Mouse (Mus musculus) left cerebral cortex, adult 18-20 months (tissue): Measurements from ENCODE around the gene Slc39a11. TPM values are rescaled to one million over a fixed set of nuclear protein-coding genes. Genes with fewer than 3 reads are reported as not detected.

ENCODE experiments used
- DNase-seq, 2 experiments: peaks; one replicate each; pipeline ENCODE4 v3.0.0; 2021 to 2022; ENCODE audit warnings: low spot score in 2 of 2, mixed read lengths in 1 of 2
- total RNA-seq, 2 experiments: library from RNA; stranded (reverse); gene quantifications; 2 replicates each; pipeline ENCODE4 v1.2.3; 2021

Slc39a11 gene
- total RNA-seq, 2 experiments from 2014 or later: 13.9 to 15.3 TPM

GRCm38 (mm10) chr11:113471936-113472335 is 177.9 kb downstream of the Slc39a11 start:
- no peak for DNase-seq

- DNase-seq: peak; percentile 19 to 28
These were observed 179.7 kb downstream of the Slc39a11 start for GRCm38 (mm10) chr11:113469919-113470785.

- DNase-seq: no peak
These were observed 181.9 kb downstream of the Slc39a11 start for GRCm38 (mm10) chr11:113468016-113468415.

GRCm38 (mm10) chr11:113467313-113467811 is 182.5 kb downstream of the Slc39a11 start:
- no peak for DNase-seq

GRCm38 (mm10) chr11:113460118-113460517 is 189.8 kb downstream of the Slc39a11 start:
- DNase-seq: no peak

GRCm38 (mm10) chr11:113458582-113459210 is 191.2 kb downstream of the Slc39a11 start:
- no peak for DNase-seq

DNA sequence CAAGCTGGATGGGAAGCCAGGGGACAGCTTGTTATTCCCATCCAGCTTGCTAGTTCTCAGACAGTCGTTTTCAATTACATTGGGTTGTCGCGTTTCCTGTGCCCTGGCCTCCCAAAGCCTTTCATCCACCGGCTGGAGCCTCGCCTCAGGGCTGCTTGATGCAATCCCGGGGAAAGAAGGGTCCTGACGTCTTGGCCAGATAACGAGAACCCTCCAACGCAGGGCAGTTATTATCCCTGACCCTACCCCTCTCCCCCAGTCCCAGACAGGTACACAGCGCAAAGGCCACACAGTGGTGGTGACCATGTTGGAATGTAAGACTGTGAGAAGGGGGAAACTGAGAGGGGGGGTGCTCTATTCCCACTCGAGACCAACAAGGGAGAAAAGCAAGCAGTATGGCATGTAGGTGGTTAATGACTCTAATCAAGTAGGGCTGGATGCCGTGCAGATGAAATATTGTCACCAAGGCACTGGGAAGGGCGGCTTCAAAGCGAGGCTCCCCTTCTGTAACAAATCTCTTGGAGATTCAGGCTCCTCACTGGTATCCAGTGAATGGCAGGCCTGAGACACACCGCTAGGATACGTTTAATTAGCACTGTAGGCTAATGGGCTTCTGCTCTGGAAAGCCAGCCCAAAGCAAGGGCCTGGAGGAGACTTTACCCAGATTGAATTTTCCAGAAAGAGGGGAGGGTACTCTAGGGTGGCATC is 196.9 kb downstream of the Slc39a11 start:
- DNase-seq: no peak

- DNase-seq: no peak
These were observed 198.6 kb downstream of the Slc39a11 start for GRCm38 (mm10) chr11:113451301-113451700.

GRCm38 (mm10) chr11:113450665-113451064 is 199.2 kb downstream of the Slc39a11 start:
- DNase-seq: no peak

DNA sequence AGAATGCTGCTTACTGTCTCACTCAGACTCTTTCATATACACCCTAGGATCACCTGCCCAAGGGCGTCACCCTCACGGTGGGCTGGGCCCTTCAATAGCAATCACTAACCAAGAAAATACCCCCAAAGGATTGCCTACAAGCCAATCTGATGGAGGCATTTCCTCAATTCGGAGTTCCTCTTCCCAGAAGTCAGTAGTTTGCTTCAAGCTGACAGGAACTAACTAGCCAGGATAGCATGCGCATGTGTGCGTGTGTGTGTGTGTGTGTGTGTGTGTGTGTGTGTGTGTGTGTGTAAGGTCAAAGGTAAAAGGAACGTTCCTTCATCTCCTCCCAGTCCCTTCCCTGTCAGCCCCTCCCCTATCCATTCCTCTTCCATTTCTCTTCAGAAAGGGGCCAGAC is 199.9 kb downstream of the Slc39a11 start:
- no peak for DNase-seq

DNA sequence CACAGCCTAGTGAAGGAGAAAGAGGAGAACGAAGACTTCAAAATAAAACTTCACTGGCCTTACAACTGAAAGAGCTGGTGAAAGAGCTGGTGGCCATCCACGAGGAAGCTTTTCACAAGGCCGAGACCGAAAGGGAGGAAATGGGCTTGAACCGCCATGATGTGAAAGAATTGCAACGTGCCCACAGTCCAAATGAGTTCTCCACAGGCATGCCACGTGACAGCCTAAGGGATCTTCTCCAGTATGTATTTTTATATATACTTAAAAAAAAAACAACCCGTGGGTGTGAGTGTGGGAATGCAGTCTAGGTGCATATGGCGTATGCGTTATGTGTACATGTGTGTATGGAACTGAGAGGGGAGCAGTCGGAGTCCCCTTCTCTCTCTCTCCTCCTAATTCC is 207.8 kb downstream of the Slc39a11 start:
- no peak for DNase-seq

DNA sequence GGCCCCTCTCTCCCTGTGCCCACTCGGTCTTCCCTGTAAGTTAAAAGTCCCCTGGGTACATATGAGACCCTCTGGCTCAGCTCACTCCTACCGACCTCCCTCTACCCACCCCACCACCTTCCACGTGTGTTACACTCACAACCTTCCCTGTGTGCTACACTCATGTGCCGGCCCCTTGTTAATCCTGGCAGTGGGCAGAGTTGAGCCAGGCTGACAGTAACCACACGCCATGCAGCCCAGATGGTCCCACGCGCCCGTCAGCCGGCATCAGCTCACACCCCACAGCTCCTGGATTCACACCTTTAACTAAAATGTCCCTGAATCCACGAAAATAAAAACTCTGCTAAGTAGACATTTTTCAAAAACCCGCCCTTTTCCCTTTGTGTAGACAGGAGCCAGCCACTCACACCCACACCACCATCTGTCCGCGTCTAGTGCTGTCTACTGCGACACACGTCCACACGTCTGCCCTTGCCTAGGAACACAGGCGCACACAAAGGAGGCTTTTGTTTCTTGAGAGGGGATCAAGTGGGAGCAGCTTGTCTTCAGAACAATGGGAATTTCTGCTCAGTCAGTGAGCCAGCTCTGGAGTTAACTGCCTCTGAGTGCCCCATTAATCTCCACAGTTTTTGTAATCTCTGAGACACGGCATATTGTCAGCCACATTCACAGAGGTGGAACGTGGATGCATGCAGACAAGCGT is 210.4 kb downstream of the Slc39a11 start:
- DNase-seq: peak; percentile 82 to 88

GRCm38 (mm10) chr11:113438915-113439314 is 211.0 kb downstream of the Slc39a11 start:
- DNase-seq: no peak

GRCm38 (mm10) chr11:113437357-113437756 is 212.5 kb downstream of the Slc39a11 start:
- DNase-seq: no peak

GRCm38 (mm10) chr11:113436299-113436698 is 213.6 kb downstream of the Slc39a11 start:
- no peak for DNase-seq

DNA sequence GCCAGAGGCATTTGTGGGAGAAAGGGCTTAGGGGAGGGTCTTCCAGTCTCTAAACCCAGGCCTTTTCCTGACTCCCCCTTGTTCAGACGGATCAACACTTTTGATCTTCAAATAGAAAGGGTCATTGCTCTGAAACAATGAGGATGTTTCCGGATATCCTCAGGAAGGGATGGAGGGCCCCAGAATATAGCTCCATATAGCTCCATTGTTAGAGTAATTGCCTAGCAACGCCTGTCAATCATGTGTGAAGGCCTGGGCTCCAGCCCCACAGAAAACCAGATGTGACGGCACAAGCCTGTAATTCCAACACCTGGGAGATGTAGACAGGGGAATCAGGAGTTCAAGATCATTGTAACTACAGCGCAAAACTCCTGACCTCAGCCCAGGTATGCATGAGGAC is 214.2 kb downstream of the Slc39a11 start:
- DNase-seq: no peak

DNA sequence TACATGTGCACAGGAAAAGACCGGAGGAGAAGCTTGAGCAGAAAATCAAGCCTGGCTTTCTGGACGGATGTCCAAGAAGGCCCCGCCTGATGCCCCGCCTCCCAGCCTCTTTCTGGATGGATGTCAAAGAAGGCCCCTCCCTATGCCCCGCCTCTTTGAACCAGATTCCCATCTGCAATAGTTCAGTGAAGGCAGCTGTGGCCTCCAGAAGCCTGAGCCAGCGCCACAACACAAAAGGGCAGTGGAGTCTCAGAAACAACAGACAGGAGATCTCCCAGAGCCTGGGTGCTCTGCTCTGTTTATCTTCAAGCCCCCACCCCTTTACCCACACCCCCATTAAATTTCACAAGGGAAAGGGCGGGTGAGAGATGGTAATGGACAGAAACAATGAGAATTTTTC is 218.7 kb downstream of the Slc39a11 start:
- DNase-seq: no peak

GRCm38 (mm10) chr11:113425882-113426281 is 224.0 kb downstream of the Slc39a11 start:
- no peak for DNase-seq

GRCm38 (mm10) chr11:113425454-113425853 is 224.4 kb downstream of the Slc39a11 start:
- no peak for DNase-seq

GRCm38 (mm10) chr11:113424765-113425164 is 225.1 kb downstream of the Slc39a11 start:
- DNase-seq: no peak

DNA sequence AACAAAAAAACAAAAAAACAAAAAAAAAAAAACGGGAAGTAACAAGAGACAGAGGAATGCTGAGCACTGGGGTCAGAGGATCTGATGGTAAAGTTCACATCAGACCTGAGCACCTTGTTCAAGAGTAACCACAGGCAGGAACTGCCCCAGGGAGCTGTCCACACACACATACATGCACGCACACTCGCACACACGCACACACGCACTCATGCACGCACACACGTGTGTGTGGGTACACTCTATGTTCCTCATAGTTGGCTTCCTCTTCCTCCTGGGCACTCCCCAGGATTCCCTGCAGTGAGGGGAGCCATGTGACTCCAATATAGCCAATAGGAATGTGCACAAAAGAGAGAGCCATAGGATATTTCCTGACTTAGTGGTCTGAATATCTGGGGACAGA is 227.3 kb downstream of the Slc39a11 start:
- no peak for DNase-seq
